Mouse (Mus musculus) stomach, embryonic 14.5 days (tissue): ENCODE measurements around the gene Rab30. TPM values are rescaled to one million over a fixed set of nuclear protein-coding genes. Genes with fewer than 3 reads are reported as not detected.

Experiments used
- ATAC-seq: fragments of 200-750 bp; cut with Nextera tagmentation; 2 replicates; pipeline ENCODE4 v1.8.0; 2017; ENCODE audit warnings: low read depth, moderate TSS enrichment; ENCODE audit not compliant: insufficient number of reproducible peaks, insufficient read depth, low FRiP score
- H3K27ac ChIP-seq: fragments of 300-500 bp; sonication (generic); 2 replicates; pipeline ENCODE4 v1.5.1; 2014; ENCODE audit warnings: mild to moderate bottlenecking, low read length, moderate library complexity, mixed read lengths
- H3K27me3 ChIP-seq: fragments of 300-500 bp; sonication (generic); 2 replicates; pipeline ENCODE4 v1.6.1; 2014; ENCODE audit warnings: low read length, control low read depth, mixed read lengths; ENCODE audit not compliant: control insufficient read depth, insufficient read depth
- H3K36me3 ChIP-seq: fragments of 300-500 bp; sonication (generic); 2 replicates; pipeline ENCODE4 v1.6.1; 2014; ENCODE audit warnings: mild to moderate bottlenecking, control low read depth, low read length, moderate library complexity, mixed read lengths; ENCODE audit not compliant: control insufficient read depth, insufficient read depth
- H3K4me1 ChIP-seq: fragments of 300-500 bp; sonication (generic); 2 replicates; pipeline ENCODE4 v1.6.1; 2014; ENCODE audit warnings: low read length, control low read depth, mixed read lengths; ENCODE audit not compliant: control insufficient read depth, insufficient read depth
- H3K4me2 ChIP-seq: fragments of 300-500 bp; sonication (generic); replicated peaks from 2 replicates; pipeline ENCODE4 v1.6.1; 2014; ENCODE audit warnings: low read depth, low read length, control low read depth
- H3K4me3 ChIP-seq: fragments of 300-500 bp; sonication (generic); 2 replicates; pipeline ENCODE4 v1.5.1; 2014; ENCODE audit warnings: low read depth, low read length, control low read depth
- H3K9ac ChIP-seq: fragments of 300-500 bp; sonication (generic); replicated peaks from 2 replicates; pipeline ENCODE4 v1.6.1; 2014; ENCODE audit warnings: low read depth, mild to moderate bottlenecking, control low read depth, low read length, moderate library complexity, mixed read lengths
- H3K9me3 ChIP-seq: fragments of 300-500 bp; sonication (generic); 2 replicates; pipeline ENCODE4 v1.6.1; 2016; ENCODE audit warnings: low read depth, low read length, control low read depth; ENCODE audit not compliant: control insufficient read depth
- WGBS: fragments of 180-500 bp; shearing (Covaris S2); extraction: QIAGEN DNeasy Blood & Tissue Kit; methylation state at CpG from one replicate; pipeline ENCODE4 v1.1.7; 2014; 5-methylcytosine and 5-hydroxymethylcytosine counted together
- polyA plus RNA-seq: library from polyadenylated mRNA; unstranded; fragments of >200 nt; fragmentation: Nextera tagmentation; extraction: Ambion mirVana; gene quantifications from 2 replicates; pipeline ENCODE4 v1.2.1, GENCODE M21; 2014

Rab30 gene
- polyA plus RNA-seq, 1 experiment from 2014 or later, result 31.8 TPM

GRCm38 (mm10) chr7:92783914-92784313, 42.5 kb downstream of the Rab30 start:
- Histone ChIP-seq H3K4me3 (no peak overlapping the region), H3K9me3 (no peaks in the 10 kb centered on the region), H3K9ac (no peak overlapping the region), H3K36me3 (no peaks in the 10 kb centered on the region), H3K27me3 (no peaks in the 10 kb centered on the region), H3K4me1 (no peaks in the 10 kb centered on the region), H3K27ac (no peak overlapping the region), H3K4me2 (no peak overlapping the region)
- no peak for ATAC-seq
- 52% methylated on average over 11 of the region's 11 CpGs for WGBS

- H3K9me3 ChIP-seq, result no peaks in the 10 kb centered on the region
- H3K27me3 ChIP-seq, result no peaks in the 10 kb centered on the region
- no peak overlapping the region for H3K27ac ChIP-seq
- no peak overlapping the region for H3K9ac ChIP-seq
- no peak overlapping the region for H3K4me3 ChIP-seq
- ATAC-seq, result no peak
- no peaks in the 10 kb centered on the region for H3K36me3 ChIP-seq
- WGBS, result 77% methylated on average over 5 of the region's 5 CpGs
- H3K4me2 ChIP-seq, result no peak overlapping the region
- no peaks in the 10 kb centered on the region for H3K4me1 ChIP-seq
Measured at GRCm38 (mm10) chr7:92795749-92796148, 54.3 kb downstream of the Rab30 start.

GRCm38 (mm10) chr7:92796813-92797212, 55.4 kb downstream of the Rab30 start:
- no peaks in the 10 kb centered on the region for H3K4me1 ChIP-seq
- no peaks in the 10 kb centered on the region for H3K9me3 ChIP-seq
- WGBS, result 47% methylated on average over 8 of the region's 8 CpGs
- H3K36me3 ChIP-seq, result no peaks in the 10 kb centered on the region
- no peaks in the 10 kb centered on the region for H3K27me3 ChIP-seq
- H3K4me3 ChIP-seq, result no peak overlapping the region
- H3K27ac ChIP-seq, result no peak overlapping the region
- peak; percentile 37; the same call in 1 of the 2 replicates for ATAC-seq
- H3K4me2 ChIP-seq, result no peak overlapping the region
- H3K9ac ChIP-seq, result no peak overlapping the region

GRCm38 (mm10) chr7:92799665-92800595, 58.5 kb downstream of the Rab30 start:
- 69% methylated on average over 10 of the region's 10 CpGs for WGBS

GRCm38 (mm10) chr7:92802158-92802557, 60.8 kb downstream of the Rab30 start:
- no peaks in the 10 kb centered on the region for H3K27me3 ChIP-seq
- H3K9me3 ChIP-seq, result no peaks in the 10 kb centered on the region
- ATAC-seq, result no peak
- no peak overlapping the region for H3K9ac ChIP-seq
- WGBS, result 74% methylated on average over 4 of the region's 4 CpGs
- H3K36me3 ChIP-seq, result no peaks in the 10 kb centered on the region
- H3K4me1 ChIP-seq, result no peaks in the 10 kb centered on the region
- no peak overlapping the region for H3K4me3 ChIP-seq
- H3K4me2 ChIP-seq, result no peak overlapping the region
- H3K27ac ChIP-seq, result no peak overlapping the region

More at GRCm38 (mm10) chr7:92799665-92800595, 58.5 kb downstream of the Rab30 start:
- no peak overlapping the region for H3K4me2 ChIP-seq
- no peaks in the 10 kb centered on the region for H3K4me1 ChIP-seq
- H3K27ac ChIP-seq, result no peak overlapping the region
- H3K4me3 ChIP-seq, result no peak overlapping the region
- H3K36me3 ChIP-seq, result no peaks in the 10 kb centered on the region
- ATAC-seq, result no peak
- H3K9me3 ChIP-seq, result no peaks in the 10 kb centered on the region
- H3K9ac ChIP-seq, result no peak overlapping the region
- no peaks in the 10 kb centered on the region for H3K27me3 ChIP-seq

GRCm38 (mm10) chr7:92803191-92803590, 61.8 kb downstream of the Rab30 start:
- no peak overlapping the region for H3K9ac ChIP-seq
- no peaks in the 10 kb centered on the region for H3K27me3 ChIP-seq
- ATAC-seq, result no peak
- no peak overlapping the region for H3K4me3 ChIP-seq
- H3K4me2 ChIP-seq, result no peak overlapping the region
- H3K27ac ChIP-seq, result no peak overlapping the region
- no peaks in the 10 kb centered on the region for H3K9me3 ChIP-seq
- no peaks in the 10 kb centered on the region for H3K36me3 ChIP-seq
- no peaks in the 10 kb centered on the region for H3K4me1 ChIP-seq
- 60% methylated on average over 1 of the region's 1 CpGs for WGBS

GRCm38 (mm10) chr7:92804919-92805668, 63.7 kb downstream of the Rab30 start:
- Histone ChIP-seq H3K27ac (no peak overlapping the region), H3K9ac (no peak overlapping the region), H3K27me3 (no peaks in the 10 kb centered on the region), H3K9me3 (no peaks in the 10 kb centered on the region), H3K4me3 (no peak overlapping the region), H3K4me2 (no peak overlapping the region), H3K4me1 (no peaks in the 10 kb centered on the region), H3K36me3 (no peaks in the 10 kb centered on the region)
- WGBS, result 89% methylated on average over 9 of the region's 9 CpGs
- no peak for ATAC-seq

GRCm38 (mm10) chr7:92806512-92807188, 65.2 kb downstream of the Rab30 start:
- Histone ChIP-seq H3K9me3 (no peaks in the 10 kb centered on the region), H3K27ac (no peak overlapping the region), H3K27me3 (no peaks in the 10 kb centered on the region), H3K9ac (no peak overlapping the region), H3K4me2 (no peak overlapping the region), H3K4me3 (no peak overlapping the region), H3K4me1 (no peaks in the 10 kb centered on the region), H3K36me3 (no peaks in the 10 kb centered on the region)
- WGBS, result 29% methylated on average over 15 of the region's 15 CpGs
- no peak for ATAC-seq
